Mouse (Mus musculus): ENCODE data around the gene Reep3.

Gene Reep3

DNA sequence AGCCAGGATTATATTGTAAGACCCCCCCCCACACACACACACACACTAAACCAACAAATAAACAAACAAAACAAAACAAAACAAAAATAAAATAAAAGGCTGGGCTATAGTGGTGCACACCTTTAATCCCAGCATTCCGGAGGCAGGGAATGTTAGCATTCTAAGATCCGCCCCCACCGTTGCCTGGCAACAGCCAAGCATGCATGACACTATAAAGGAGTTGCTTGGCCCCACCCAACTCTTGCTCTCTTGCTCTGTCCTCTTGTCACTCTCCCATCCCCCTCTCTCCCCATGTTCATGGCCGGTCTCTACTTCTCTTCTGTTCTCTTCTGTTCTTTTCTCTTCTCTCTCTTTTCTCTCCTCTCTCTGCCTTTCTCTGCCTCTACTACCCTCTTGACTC, 128.2 kb downstream of the Reep3 start:
- DNase-seq, result no peak

DNA sequence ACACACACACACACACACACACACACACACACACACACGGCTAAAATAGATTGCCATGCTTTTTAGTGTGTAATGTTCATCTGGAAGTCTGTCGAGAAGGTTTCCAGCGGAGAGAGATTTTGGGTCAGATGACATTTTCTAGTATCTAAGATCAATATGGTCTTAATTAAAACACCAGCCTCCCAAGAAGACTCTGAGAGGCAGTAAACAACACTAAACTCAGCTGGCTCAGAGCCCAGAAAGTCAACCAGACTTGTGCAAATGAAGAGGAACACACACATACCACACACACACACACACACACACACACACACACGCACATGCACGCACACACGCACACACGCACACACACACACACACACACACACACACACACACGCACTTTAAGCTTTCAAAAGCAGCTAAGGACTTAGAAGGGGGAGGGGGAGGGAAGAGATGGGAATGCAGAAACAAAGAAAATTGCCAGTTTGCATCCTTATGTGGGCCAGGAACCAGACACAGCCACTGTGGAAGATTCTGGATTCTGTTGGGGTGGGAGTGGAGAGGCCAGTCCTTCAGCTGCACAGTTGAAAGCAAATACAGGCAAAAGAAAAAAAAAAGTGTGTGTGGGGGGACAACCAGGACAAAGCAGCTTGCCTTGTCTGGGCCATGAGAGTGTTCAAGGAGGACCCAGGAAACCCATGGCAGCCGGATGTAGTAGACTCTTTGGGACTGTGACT, 130.2 kb downstream of the Reep3 start:
- DNase-seq, result no peak

DNA sequence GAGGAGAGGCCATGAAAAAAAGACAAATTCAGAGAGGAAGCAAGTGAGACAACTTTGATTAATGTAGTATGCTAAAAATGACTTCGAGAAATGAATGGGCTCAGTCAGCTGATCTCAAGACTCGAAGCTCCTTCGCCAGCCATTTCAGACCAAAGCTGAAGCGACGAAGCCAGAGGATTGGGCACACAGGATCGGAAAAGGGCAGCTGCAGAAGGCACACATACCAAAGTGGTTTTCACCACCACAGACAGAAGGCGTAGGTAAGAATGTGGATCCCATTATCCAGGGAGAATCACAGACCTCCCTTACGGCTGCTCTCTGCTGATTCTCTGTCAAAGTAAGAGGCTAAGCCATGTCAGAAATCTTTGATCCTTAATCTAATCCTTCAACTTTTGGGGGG, 136.6 kb downstream of the Reep3 start:
- no peak for DNase-seq

Measured in cerebellum, adult 9-11 months (tissue).